Comparison of ENCODE assay signal across 8 mouse cellular contexts in genomic region chr1:91459059-91459809, GRCm38 (mm10). TPM values are rescaled to one million over a fixed set of nuclear protein-coding genes. Genes with fewer than 3 reads are reported as not detected.
A peak's percentile ranks its signal among the peaks of the same experiment; 100 is the strongest.
DNase-seq lines count a peak whose midpoint lies in the region; ATAC-seq and TF ChIP-seq lines count a peak whose summit lies in the region.

Gene Per2, minus strand, starts transcription at chr1:91459324.

- peak; percentile 96 for ATAC-seq in embryonic facial prominence, embryonic 15.5 days (ENCODE audit: insufficient number of reproducible peaks, low FRiP score, low TSS enrichment, low read depth)
- peak; percentile 98 for ATAC-seq in limb, embryonic 14.5 days (ENCODE audit: low FRiP score, low read depth)
- peak; percentile 97 for ATAC-seq in midbrain, embryonic 16.5 days

- TF ChIP-seq POLR2A in bone marrow macrophage, adult 2 months (IDR thresholded peaks at IDR 0.05; ENCODE audit: borderline replicate concordance, low read depth, low read length): no peak
- no peak for TF ChIP-seq POLR2A in limb, embryonic 14.5 days (IDR thresholded peaks at IDR 0.05; ENCODE audit: borderline replicate concordance, extremely low read depth, insufficient read depth, insufficient read length)
- no peak for TF ChIP-seq POLR2A in spleen, adult 2 months (IDR thresholded peaks at IDR 0.05; ENCODE audit: low read depth, low read length)

- no peak; the same call in 1 of the 2 replicates for TF ChIP-seq CTCF in bone marrow macrophage, adult 2 months (IDR thresholded peaks at IDR 0.05; ENCODE audit: low read depth, low read length)
- no peak; the same call in 1 of the 2 replicates for TF ChIP-seq CTCF in spleen, adult 2 months (IDR thresholded peaks at IDR 0.05; ENCODE audit: extremely low read depth, insufficient read depth, insufficient read length, insufficient replicate concordance)

- H3K27ac ChIP-seq in bone marrow macrophage, adult 2 months (ENCODE audit: insufficient read depth, low read depth, low read length): no peak within 1 kb of the TSS
- H3K27ac ChIP-seq in embryonic facial prominence, embryonic 15.5 days (replicated peaks): peak within 1 kb of the TSS; percentile 44
- 0 out of 2 replicates have a peak within 1 kb of the TSS, but pooled peaks have one; percentile 13 for H3K27ac ChIP-seq in limb, embryonic 14.5 days (replicated peaks; ENCODE audit: low read depth, low read length)
- H3K27ac ChIP-seq in midbrain, embryonic 16.5 days (ENCODE audit: low read length): peak within 1 kb of the TSS; percentile 76
- H3K27ac ChIP-seq in spleen, adult 2 months (ENCODE audit: insufficient read depth, low read length): peak within 1 kb of the TSS; percentile 34; the same call in 1 of the 2 replicates

- H3K9ac ChIP-seq in embryonic facial prominence, embryonic 15.5 days: peak within 1 kb of the TSS; percentile 35; the same call in 1 of the 2 replicates
- peak within 1 kb of the TSS; percentile 58 for H3K9ac ChIP-seq in limb, embryonic 14.5 days (ENCODE audit: low read depth, low read length, severe bottlenecking)
- H3K9ac ChIP-seq in midbrain, embryonic 16.5 days (ENCODE audit: low read depth, low read length): peak within 1 kb of the TSS; percentile 64

- H3K36me3 ChIP-seq in embryonic facial prominence, embryonic 15.5 days: no peaks in the 10 kb centered on the region
- no peaks in the 10 kb centered on the region for H3K36me3 ChIP-seq in limb, embryonic 14.5 days (ENCODE audit: control insufficient read depth, insufficient read depth, low read length)
- H3K36me3 ChIP-seq in midbrain, embryonic 16.5 days (ENCODE audit: control insufficient read depth, insufficient read depth, low read length): no peaks in the 10 kb centered on the region
- H3K36me3 ChIP-seq in spleen, adult 2 months (ENCODE audit: control insufficient read depth, insufficient read depth, low read length): no peaks in the 10 kb centered on the region

- no peaks in the 10 kb centered on the region for H3K27me3 ChIP-seq in embryonic facial prominence, embryonic 15.5 days
- H3K27me3 ChIP-seq in limb, embryonic 14.5 days (ENCODE audit: control insufficient read depth, insufficient read depth, low read length): no peaks in the 10 kb centered on the region
- H3K27me3 ChIP-seq in midbrain, embryonic 16.5 days (ENCODE audit: control insufficient read depth, insufficient read depth, low read depth, low read length): no peaks in the 10 kb centered on the region
- H3K27me3 ChIP-seq in spleen, adult 2 months (ENCODE audit: control insufficient read depth, insufficient read depth, low read length): no peaks in the 10 kb centered on the region

- peak within 1 kb of the TSS; percentile 79 for H3K4me2 ChIP-seq in embryonic facial prominence, embryonic 15.5 days (replicated peaks)
- peak within 1 kb of the TSS; percentile 85 for H3K4me2 ChIP-seq in limb, embryonic 14.5 days (replicated peaks; ENCODE audit: low read depth, low read length, severe bottlenecking)
- peak within 1 kb of the TSS; percentile 74 for H3K4me2 ChIP-seq in midbrain, embryonic 16.5 days (ENCODE audit: low read length)

- peak; percentile 100 for DNase-seq in B cell, adult 2 months
- peak; percentile 99 for DNase-seq in heart, adult 9 months (ENCODE audit: low spot score in 2 of 2)
- peak; percentile 100 for DNase-seq in kidney, adult 9 months
- peak; percentile 99 for DNase-seq in limb, embryonic 14.5 days (ENCODE audit: low spot score)
- DNase-seq in spleen, adult 2 months (ENCODE audit: low read depth in 1 of 2, low spot score in 2 of 2): peak; percentile 99

- H3K4me1 ChIP-seq in bone marrow macrophage, adult 2 months (ENCODE audit: control insufficient read depth, insufficient read depth, low read length): peaks cover 23% of the 10 kb centered on the region
- peaks cover 39% of the 10 kb centered on the region for H3K4me1 ChIP-seq in embryonic facial prominence, embryonic 15.5 days
- H3K4me1 ChIP-seq in limb, embryonic 14.5 days (ENCODE audit: control insufficient read depth, insufficient read depth, low read length): peaks cover 34% of the 10 kb centered on the region
- peaks cover 17% of the 10 kb centered on the region for H3K4me1 ChIP-seq in midbrain, embryonic 16.5 days (ENCODE audit: control insufficient read depth, insufficient read depth, low read length)
- H3K4me1 ChIP-seq in spleen, adult 2 months (ENCODE audit: control insufficient read depth, insufficient read depth, insufficient read length): peaks cover 6% of the 10 kb centered on the region; the same call in 1 of the 2 replicates

- peak within 1 kb of the TSS; percentile 65 for H3K4me3 ChIP-seq in bone marrow macrophage, adult 2 months (ENCODE audit: insufficient read depth, low read length)
- peak within 1 kb of the TSS; percentile 76 for H3K4me3 ChIP-seq in embryonic facial prominence, embryonic 15.5 days (replicated peaks)
- peak within 1 kb of the TSS; percentile 76 for H3K4me3 ChIP-seq in limb, embryonic 14.5 days (replicated peaks; ENCODE audit: low read length)
- H3K4me3 ChIP-seq in midbrain, embryonic 16.5 days (ENCODE audit: low read depth, low read length): peak within 1 kb of the TSS; percentile 71
- peak within 1 kb of the TSS; percentile 68 for H3K4me3 ChIP-seq in spleen, adult 2 months (ENCODE audit: extremely low read depth, insufficient read depth, insufficient read length)

- WGBS in embryonic facial prominence, embryonic 15.5 days: under 1% methylated on average over 91 of the region's 91 CpGs
- WGBS in limb, embryonic 14.5 days: under 1% methylated on average over 72 of the region's 91 CpGs
- under 1% methylated on average over 90 of the region's 91 CpGs for WGBS in midbrain, embryonic 16.5 days
- under 1% methylated on average over 88 of the region's 91 CpGs for WGBS in spleen, adult 2 months

- no peaks in the 10 kb centered on the region for H3K9me3 ChIP-seq in embryonic facial prominence, embryonic 15.5 days (replicated peaks)
- H3K9me3 ChIP-seq in limb, embryonic 14.5 days (ENCODE audit: control insufficient read depth, low read length): no peaks in the 10 kb centered on the region
- H3K9me3 ChIP-seq in midbrain, embryonic 16.5 days (replicated peaks; ENCODE audit: control insufficient read depth, low read length, poor library complexity, severe bottlenecking): no peaks in the 10 kb centered on the region

RNA-seq across cellular contexts. Expression of gene Per2, which starts in this region (rescaled TPM):
- 2.3 and 4.9 TPM in 2 replicates for polyA plus RNA-seq in bone marrow macrophage, adult 2 months (2012; ENCODE audit: insufficient read depth, insufficient read length, missing spikeins)
- polyA plus RNA-seq in embryonic facial prominence, embryonic 15.5 days (2015; fragmentation: Nextera tagmentation; extraction: Ambion mirVana): 3.6 and 4.4 TPM in 2 replicates
- polyA plus RNA-seq in limb, embryonic 14.5 days (2012; rRNA removed): 8.3 and 10.5 TPM in 2 replicates
- polyA plus RNA-seq in limb, embryonic 14.5 days (2014; fragmentation: Nextera tagmentation; extraction: Ambion mirVana): 4.0 and 4.2 TPM in 2 replicates
- polyA plus RNA-seq in midbrain, embryonic 16.5 days (2015; fragmentation: Nextera tagmentation; extraction: Ambion mirVana): 4.5 and 5.1 TPM in 2 replicates
- 3.7 and 5.0 TPM in 2 replicates for polyA plus RNA-seq in spleen, adult 2 months (2012; rRNA removed)
